Mouse (Mus musculus) stomach, postnatal 0 days (tissue): Measurements from ENCODE around the gene Foxn3. TPM values are rescaled to one million over a fixed set of nuclear protein-coding genes. Genes with fewer than 3 reads are reported as not detected.

Experiments used
- ATAC-seq: fragments of 200-750 bp; cut with Nextera tagmentation; 2 replicates; pipeline ENCODE4 v1.8.0; 2017; ENCODE audit not compliant: low FRiP score, low TSS enrichment
- DNase-seq: peaks from one replicate; pipeline ENCODE4 v3.0.0-alpha.2; 2016; ENCODE audit warnings: low spot score
- H3K27ac ChIP-seq: fragments of 300-500 bp; sonication (generic); replicated peaks from 2 replicates; pipeline ENCODE4 v1.5.1; 2014; ENCODE audit warnings: mild to moderate bottlenecking, control low read depth
- H3K27me3 ChIP-seq: fragments of 300-500 bp; sonication (generic); 2 replicates; pipeline ENCODE4 v1.6.1; 2014; ENCODE audit warnings: low read length; ENCODE audit not compliant: control insufficient read depth, insufficient read depth
- H3K36me3 ChIP-seq: fragments of 300-500 bp; sonication (generic); 2 replicates; pipeline ENCODE4 v1.6.1; 2014; ENCODE audit warnings: low read length, mixed read lengths; ENCODE audit not compliant: control insufficient read depth, insufficient read depth
- H3K4me1 ChIP-seq: fragments of 300-500 bp; sonication (generic); replicated peaks from 2 replicates; pipeline ENCODE4 v1.6.1; 2014; ENCODE audit warnings: antibody characterized with exemption; ENCODE audit not compliant: control insufficient read depth, insufficient read depth
- H3K4me2 ChIP-seq: fragments of 300-500 bp; sonication (generic); replicated peaks from 2 replicates; pipeline ENCODE4 v1.6.1; 2014; ENCODE audit warnings: low read depth, mild to moderate bottlenecking, control low read depth, moderate library complexity
- H3K4me3 ChIP-seq: fragments of 300-500 bp; sonication (generic); 2 replicates; pipeline ENCODE4 v1.5.1; 2014; ENCODE audit warnings: low read depth, low read length, control low read depth
- H3K9ac ChIP-seq: fragments of 300-500 bp; sonication (generic); 2 replicates; pipeline ENCODE4 v1.6.1; 2014; ENCODE audit warnings: mild to moderate bottlenecking, low read length, control low read depth, mixed read lengths
- H3K9me3 ChIP-seq: fragments of 300-500 bp; sonication (generic); 2 replicates; pipeline ENCODE4 v1.6.1; 2016; ENCODE audit warnings: low read length; ENCODE audit not compliant: control insufficient read depth
- CTCF ChIP-seq: IDR thresholded peaks from 2 replicates; pipeline ENCODE4 v1.5.1; 2016; ENCODE audit warnings: antibody characterized with exemption, low read depth, mild to moderate bottlenecking, moderate library complexity
- EP300 ChIP-seq: optimal IDR thresholded peaks from 2 replicates; pipeline ENCODE3; 2016; ENCODE audit warnings: antibody characterized with exemption
- WGBS: fragments of 180-500 bp; shearing (Covaris S2); extraction: QIAGEN DNeasy Blood & Tissue Kit; methylation state at CpG from one replicate; pipeline ENCODE4 v1.1.7; 2014; 5-methylcytosine and 5-hydroxymethylcytosine counted together
- polyA plus RNA-seq: library from polyadenylated mRNA; unstranded; fragments of >200 nt; fragmentation: Nextera tagmentation; extraction: Ambion mirVana; gene quantifications from 2 replicates; pipeline ENCODE4 v1.2.1, GENCODE M21; 2015

The Foxn3 gene
- polyA plus RNA-seq, 1 experiment from 2014 or later, result 40.1 TPM

- no peak overlapping the region for H3K9ac ChIP-seq
- 57% methylated on average over 5 of the region's 5 CpGs for WGBS
- no peak overlapping the region for H3K4me3 ChIP-seq
- H3K4me2 ChIP-seq, result no peak overlapping the region
- H3K4me1 ChIP-seq, result peaks cover 5% of the 10 kb centered on the region
- 0 out of 2 replicates have a peak overlapping the region, but pooled peaks have one; percentile 45 for H3K27ac ChIP-seq
- no peaks in the 10 kb centered on the region for H3K36me3 ChIP-seq
- TF ChIP-seq CTCF (no peak), EP300 (no peak)
- no peaks in the 10 kb centered on the region for H3K27me3 ChIP-seq
- ATAC-seq (no peak), DNase-seq (no peak)
- H3K9me3 ChIP-seq, result no peaks in the 10 kb centered on the region
Measured at GRCm38 (mm10) chr12:99361752-99362132, 201.6 kb downstream of the Foxn3 start.

- H3K4me1 ChIP-seq, result peaks cover 5% of the 10 kb centered on the region
- no peak overlapping the region for H3K4me2 ChIP-seq
- ATAC-seq (peak; percentile 58; the same call in 1 of the 2 replicates), DNase-seq (no peak)
- TF ChIP-seq CTCF, result no peak
- no peak for TF ChIP-seq EP300
- peak overlapping the region; percentile 65; the same call in 1 of the 2 replicates for H3K27ac ChIP-seq
- 60% methylated on average over 8 of the region's 8 CpGs for WGBS
- no peaks in the 10 kb centered on the region for H3K27me3 ChIP-seq
- no peak overlapping the region for H3K4me3 ChIP-seq
- H3K9ac ChIP-seq, result no peak overlapping the region
- no peaks in the 10 kb centered on the region for H3K36me3 ChIP-seq
- no peaks in the 10 kb centered on the region for H3K9me3 ChIP-seq
Measured at GRCm38 (mm10) chr12:99360958-99361751, 202.2 kb downstream of the Foxn3 start.

- H3K27ac ChIP-seq, result no peak overlapping the region
- no peaks in the 10 kb centered on the region for H3K9me3 ChIP-seq
- DNase-seq, result no peak
- H3K4me1 ChIP-seq, result peaks cover 5% of the 10 kb centered on the region
- no peaks in the 10 kb centered on the region for H3K27me3 ChIP-seq
- no peak overlapping the region for H3K9ac ChIP-seq
- no peak for TF ChIP-seq CTCF
- TF ChIP-seq EP300, result no peak
- 67% methylated on average over 5 of the region's 5 CpGs for WGBS
- no peak overlapping the region for H3K4me3 ChIP-seq
- H3K4me2 ChIP-seq, result no peak overlapping the region
- no peak for ATAC-seq
- no peaks in the 10 kb centered on the region for H3K36me3 ChIP-seq
Measured at GRCm38 (mm10) chr12:99358698-99359097, 204.7 kb downstream of the Foxn3 start.

GRCm38 (mm10) chr12:99356660-99357059 is 206.7 kb downstream of the Foxn3 start:
- Histone ChIP-seq H3K9me3 (no peaks in the 10 kb centered on the region), H3K9ac (no peak overlapping the region), H3K4me3 (no peak overlapping the region), H3K36me3 (no peaks in the 10 kb centered on the region), H3K4me1 (peaks cover 10% of the 10 kb centered on the region), H3K4me2 (no peak overlapping the region), H3K27ac (peak overlapping the region; percentile 20; the same call in 1 of the 2 replicates), H3K27me3 (no peaks in the 10 kb centered on the region)
- DNase-seq (no peak), ATAC-seq (no peak; the same call in 1 of the 2 replicates)
- TF ChIP-seq CTCF, result no peak
- no peak for TF ChIP-seq EP300
- 68% methylated on average over 8 of the region's 8 CpGs for WGBS

GRCm38 (mm10) chr12:99353692-99354091 is 209.7 kb downstream of the Foxn3 start:
- TF ChIP-seq EP300 (no peak), CTCF (no peak)
- H3K9ac ChIP-seq, result no peak overlapping the region
- no peak for DNase-seq
- H3K36me3 ChIP-seq, result no peaks in the 10 kb centered on the region
- peaks cover 18% of the 10 kb centered on the region for H3K4me1 ChIP-seq
- no peak for ATAC-seq
- 87% methylated on average over 11 of the region's 11 CpGs for WGBS
- H3K27me3 ChIP-seq, result no peaks in the 10 kb centered on the region
- no peak overlapping the region for H3K4me2 ChIP-seq
- no peak overlapping the region for H3K27ac ChIP-seq
- H3K9me3 ChIP-seq, result no peaks in the 10 kb centered on the region
- no peak overlapping the region for H3K4me3 ChIP-seq

GRCm38 (mm10) chr12:99352583-99352982 is 210.8 kb downstream of the Foxn3 start:
- DNase-seq, result no peak
- ATAC-seq, result no peak
- Histone ChIP-seq H3K27me3 (no peaks in the 10 kb centered on the region), H3K4me1 (peaks cover 19% of the 10 kb centered on the region), H3K4me3 (no peak overlapping the region), H3K4me2 (0 out of 2 replicates have a peak overlapping the region, but pooled peaks have one; percentile 3), H3K36me3 (no peaks in the 10 kb centered on the region), H3K27ac (peak overlapping the region; percentile 46), H3K9me3 (no peaks in the 10 kb centered on the region), H3K9ac (no peak overlapping the region)
- TF ChIP-seq EP300 (no peak), CTCF (no peak)
- WGBS, result 52% methylated on average over 6 of the region's 6 CpGs
